Mouse (Mus musculus): ENCODE data around the gene Plekhm3. TPM values are rescaled to one million over a fixed set of nuclear protein-coding genes. Genes with fewer than 3 reads are reported as not detected.

Gene Plekhm3
- total RNA-seq, 2 experiments from 2014 or later: 16.2 to 22.5 TPM

DNA sequence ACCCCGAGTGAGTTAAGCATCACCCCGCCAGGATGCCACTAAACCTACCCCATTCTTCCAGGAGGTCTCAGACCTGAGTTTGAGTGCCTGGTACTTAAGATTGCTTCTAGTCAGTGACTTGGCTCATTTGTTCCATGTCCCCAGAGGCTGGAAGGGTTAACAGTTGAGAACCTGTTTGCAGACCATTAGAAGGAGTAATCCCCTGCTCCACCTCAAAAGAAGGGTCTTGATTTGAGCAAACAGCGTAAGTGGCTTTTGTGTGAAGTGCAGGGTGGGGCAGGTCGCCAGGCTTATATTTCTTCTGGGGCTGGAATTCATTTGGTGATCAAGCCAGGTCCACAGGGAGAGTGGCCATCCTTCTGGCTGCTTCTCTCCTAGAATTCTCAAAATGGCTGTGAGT lies 183.3 kb downstream of the Plekhm3 start:
- no peak for DNase-seq

- no peak for DNase-seq
These were observed 186.5 kb downstream of the Plekhm3 start for GRCm38 (mm10) chr1:64770169-64770568.

DNA sequence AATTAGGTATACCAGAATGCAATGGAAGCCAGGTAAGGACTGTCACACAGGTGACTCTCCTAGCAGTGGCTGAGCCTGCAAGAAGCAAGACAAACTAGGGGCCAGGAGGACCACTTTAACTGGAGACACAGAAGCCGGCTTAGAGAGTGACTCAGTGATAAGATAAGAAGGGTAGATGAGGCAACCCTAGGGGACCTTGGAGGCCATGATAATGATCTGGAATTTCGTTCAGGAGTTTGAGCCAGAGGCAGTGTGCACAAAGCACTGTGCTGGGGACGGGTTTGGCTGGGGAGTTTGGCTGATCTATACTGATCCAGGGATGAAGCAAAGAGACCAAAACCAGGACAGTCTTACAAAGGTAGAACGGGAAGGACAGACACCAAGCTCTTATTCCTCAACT lies 195.0 kb downstream of the Plekhm3 start:
- DNase-seq: peak; percentile 40

DNA sequence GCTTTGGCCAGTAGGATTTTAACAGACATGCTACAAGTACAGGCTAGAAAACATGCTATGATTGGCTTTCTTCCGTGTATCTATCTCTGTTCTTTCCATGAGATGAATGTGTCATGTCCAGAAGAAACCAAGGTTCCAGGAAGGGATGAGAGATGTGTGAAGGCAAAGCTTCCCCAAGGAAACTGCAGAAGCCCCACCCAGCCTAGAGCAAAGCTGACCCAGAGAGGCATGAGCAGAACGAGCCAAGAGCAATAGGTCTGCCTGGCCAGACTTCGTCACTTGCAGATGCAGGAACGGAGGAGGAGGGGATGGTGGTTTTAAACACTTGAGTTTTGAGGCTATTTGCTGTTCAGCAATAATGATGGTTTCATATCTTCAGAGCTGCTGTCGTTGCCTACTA lies 198.9 kb downstream of the Plekhm3 start:
- DNase-seq: no peak

- DNase-seq: peak; percentile 34
These were observed 199.4 kb downstream of the Plekhm3 start for GRCm38 (mm10) chr1:64757254-64757653.

GRCm38 (mm10) chr1:64756640-64757030 lies 200.0 kb downstream of the Plekhm3 start:
- no peak for DNase-seq

- DNase-seq: peak; percentile 21
These were observed 200.5 kb downstream of the Plekhm3 start for GRCm38 (mm10) chr1:64755971-64756639.

GRCm38 (mm10) chr1:64754658-64755057 lies 202.0 kb downstream of the Plekhm3 start:
- no peak for DNase-seq

DNA sequence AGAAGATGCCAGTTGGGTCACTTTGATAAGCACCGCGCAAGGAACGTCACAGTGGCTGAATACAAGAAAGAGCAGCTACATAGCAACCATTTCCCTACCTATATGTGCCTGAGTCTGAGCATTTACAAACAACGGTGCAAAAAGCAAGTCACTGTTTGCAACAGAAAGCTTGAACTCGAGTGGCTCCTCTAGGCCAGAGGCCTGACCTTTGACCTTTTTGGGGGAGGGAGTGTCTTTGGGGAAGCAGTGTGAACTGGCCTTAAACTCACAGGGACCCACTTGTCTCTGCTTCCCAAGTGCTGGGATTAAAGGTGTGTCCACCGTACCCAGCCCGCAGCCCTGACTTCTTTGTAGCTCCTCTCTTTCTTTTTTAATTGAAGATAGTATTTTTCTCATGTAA lies 203.0 kb downstream of the Plekhm3 start:
- DNase-seq: no peak

DNA sequence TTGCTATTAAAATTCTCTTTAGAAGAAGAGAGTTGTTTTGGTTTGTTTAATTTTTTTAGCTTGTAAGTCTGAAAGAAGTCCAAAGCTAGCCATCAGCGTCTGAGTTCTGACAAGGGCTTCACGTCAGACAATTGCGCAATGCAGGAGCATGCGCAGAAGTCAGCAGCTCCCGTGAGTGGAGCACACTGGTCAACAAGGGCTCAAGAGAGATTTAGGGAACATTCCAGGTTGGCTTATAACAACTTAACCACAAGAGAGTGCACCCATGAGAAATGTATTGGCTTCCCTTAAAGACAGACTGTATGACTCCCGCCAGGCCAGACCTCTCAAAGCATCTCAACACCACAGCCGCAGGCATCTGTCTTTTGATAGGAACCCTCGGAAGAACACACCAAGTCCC lies 203.5 kb downstream of the Plekhm3 start:
- peak; percentile 71 for DNase-seq

DNA sequence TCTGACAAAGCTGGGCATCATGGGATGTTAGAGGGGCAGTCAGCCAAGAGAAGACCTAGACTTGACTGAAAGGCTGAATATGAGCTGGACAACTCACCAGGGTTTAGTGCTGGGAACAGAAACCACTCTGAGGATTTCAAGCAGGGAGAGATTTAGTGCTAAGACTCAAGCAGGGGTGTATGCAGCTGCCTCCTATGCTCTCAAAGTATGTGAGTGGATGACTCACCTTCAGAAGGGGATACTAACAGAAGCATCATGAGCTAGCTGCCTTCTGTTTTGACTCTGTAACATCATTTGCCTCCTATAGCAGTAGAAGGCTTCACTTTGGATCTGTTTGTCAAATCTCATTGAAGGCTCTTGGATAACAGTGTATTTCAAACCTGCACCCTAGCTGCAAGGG lies 212.0 kb downstream of the Plekhm3 start:
- DNase-seq: no peak

- no peak for DNase-seq
These were observed 213.7 kb downstream of the Plekhm3 start for GRCm38 (mm10) chr1:64742741-64743408.

DNA sequence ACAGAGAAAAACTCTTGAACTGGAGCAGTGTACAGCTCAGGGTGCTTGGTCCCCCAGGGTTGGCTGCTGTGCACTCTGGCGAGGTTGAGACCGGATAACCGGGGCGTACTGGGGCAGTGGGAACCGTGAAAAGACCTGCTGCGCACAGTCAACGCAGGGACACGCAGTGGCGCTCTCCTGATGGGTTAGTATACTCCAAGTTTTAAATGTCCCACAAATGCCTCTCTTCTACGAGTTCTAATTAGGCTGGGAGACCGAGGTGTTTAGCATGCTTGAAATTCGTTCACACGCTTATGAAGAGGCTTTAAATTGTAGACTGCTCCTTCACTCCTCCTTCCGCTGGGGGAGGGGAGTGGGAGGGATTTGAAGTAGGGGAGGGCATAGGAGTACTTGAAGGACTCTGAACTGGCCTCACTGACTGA lies 218.0 kb downstream of the Plekhm3 start:
- DNase-seq: peak; percentile 77

GRCm38 (mm10) chr1:64738180-64738555 lies 218.5 kb downstream of the Plekhm3 start:
- peak; percentile 42 for DNase-seq

- peak; percentile 98 for DNase-seq
These were observed 219.0 kb downstream of the Plekhm3 start, which contains the start of gene Fzd5 for GRCm38 (mm10) chr1:64737502-64738179. Gene Fzd5 (minus strand): TSS chr1:64737751.

GRCm38 (mm10) chr1:64736681-64737501 lies 219.7 kb downstream of the Plekhm3 start:
- peak; percentile 60 for DNase-seq

Other genes with a start within 250 kb of the Plekhm3 start
- gene Fzd5, start 219.1 kb downstream of the Plekhm3 start, total RNA-seq (2021): 10 to 100 TPM; 12.1 to 13.7 TPM
- 100 to 1,000 TPM; 263 to 490 TPM for gene Akr1cl, start 75.9 kb upstream of the Plekhm3 start, total RNA-seq (2021)
- gene Cryge, start 94.3 kb upstream of the Plekhm3 start, total RNA-seq (2021): not detected
- gene Crygd, start 106.6 kb upstream of the Plekhm3 start, total RNA-seq (2021): not detected
- gene Crygc, start 116.9 kb upstream of the Plekhm3 start, total RNA-seq (2021): not detected
- not detected for gene Crygb, start 125.5 kb upstream of the Plekhm3 start, total RNA-seq (2021)
- not detected for gene Cryga, start 146.5 kb upstream of the Plekhm3 start, total RNA-seq (2021)
- not detected for gene Gm28845, start 162.7 kb upstream of the Plekhm3 start, total RNA-seq (2021)
- gene D630023F18Rik, start 166.4 kb upstream of the Plekhm3 start, total RNA-seq (2021): under 1 TPM; 0.24 to 0.36 TPM
- gene Idh1, start 229.7 kb upstream of the Plekhm3 start, total RNA-seq (2021): 100 to 1,000 TPM; 272 to 322 TPM
- 10 to 100 TPM; 22.8 to 26.2 TPM for gene Pikfyve, start 229.9 kb upstream of the Plekhm3 start, total RNA-seq (2021)

Measured in adrenal gland, postnatal 10 days (tissue).